Mouse (Mus musculus) lung, postnatal 14 days (tissue): ENCODE data around the gene Serpinb1a.

Experiments
- DNase-seq: peaks from one replicate; pipeline ENCODE4 v3.0.0; 2021

The Serpinb1a gene

GRCm38 (mm10) chr13:32833237-32833636, 17.7 kb downstream of the Serpinb1a start:
- no peak for DNase-seq

GRCm38 (mm10) chr13:32832776-32833175, 18.2 kb downstream of the Serpinb1a start:
- DNase-seq, result no peak

GRCm38 (mm10) chr13:32831505-32832273, 19.3 kb downstream of the Serpinb1a start:
- DNase-seq, result no peak

- no peak for DNase-seq
Observed at GRCm38 (mm10) chr13:32828886-32829285, 22.1 kb downstream of the Serpinb1a start.

GRCm38 (mm10) chr13:32827951-32828350, 23.0 kb downstream of the Serpinb1a start:
- DNase-seq, result peak; percentile 77

- DNase-seq, result no peak
Observed at GRCm38 (mm10) chr13:32827111-32827822, 23.7 kb downstream of the Serpinb1a start.

- DNase-seq, result no peak
Observed at GRCm38 (mm10) chr13:32825546-32825945, 25.4 kb downstream of the Serpinb1a start.

- no peak for DNase-seq
Observed at GRCm38 (mm10) chr13:32824377-32825330, 26.3 kb downstream of the Serpinb1a start.

GRCm38 (mm10) chr13:32823126-32823525, 27.9 kb downstream of the Serpinb1a start:
- DNase-seq, result no peak

GRCm38 (mm10) chr13:32821671-32822070, 29.3 kb downstream of the Serpinb1a start:
- no peak for DNase-seq

- no peak for DNase-seq
Observed at GRCm38 (mm10) chr13:32819926-32820325, 31.1 kb downstream of the Serpinb1a start.

- no peak for DNase-seq
Observed at GRCm38 (mm10) chr13:32819241-32819640, 31.7 kb downstream of the Serpinb1a start.

- no peak for DNase-seq
Observed at GRCm38 (mm10) chr13:32807624-32808023, 43.4 kb downstream of the Serpinb1a start.

- peak; percentile 5 for DNase-seq
Observed at GRCm38 (mm10) chr13:32806820-32807219, 44.2 kb downstream of the Serpinb1a start.

GRCm38 (mm10) chr13:32803701-32804345, 47.2 kb downstream of the Serpinb1a start:
- no peak for DNase-seq

- DNase-seq, result peak; percentile 41
Observed at GRCm38 (mm10) chr13:32802259-32803081, 48.5 kb downstream of the Serpinb1a start, which contains the start of gene D930007J09Rik. Gene D930007J09Rik, minus strand, starts transcription at chr13:32802849.

GRCm38 (mm10) chr13:32801693-32802221, 49.2 kb downstream of the Serpinb1a start, which contains the start of gene Wrnip1:
Gene Wrnip1, plus strand, starts transcription at chr13:32802038.
- DNase-seq, result peak; percentile 95

- DNase-seq, result no peak
Observed at GRCm38 (mm10) chr13:32800859-32801258, 50.1 kb downstream of the Serpinb1a start.

GRCm38 (mm10) chr13:32799131-32799530, 51.9 kb downstream of the Serpinb1a start:
- DNase-seq, result no peak

GRCm38 (mm10) chr13:32797085-32797484, 53.9 kb downstream of the Serpinb1a start:
- DNase-seq, result no peak

GRCm38 (mm10) chr13:32795166-32795565, 55.8 kb downstream of the Serpinb1a start:
- DNase-seq, result no peak
